Mouse (Mus musculus) embryonic fibroblast, embryonic 13.5 days (primary cell): ENCODE data around the gene Gm4131.

Experiments used
- CTCF ChIP-seq: IDR thresholded peaks from 2 replicates; pipeline ENCODE4 v1.5.1; 2011; ENCODE audit warnings: mild to moderate bottlenecking, control low read depth, low read length, moderate library complexity, borderline replicate concordance; ENCODE audit not compliant: insufficient read depth
- POLR2A ChIP-seq: IDR thresholded peaks from 2 replicates; pipeline ENCODE4 v1.6.1; 2011; ENCODE audit warnings: low read depth, mild to moderate bottlenecking, control low read depth, low read length, moderate library complexity

GRCm38 (mm10) chr14:62546296-62546695, 20.4 kb downstream of the Gm4131 start:
- no peak for TF ChIP-seq POLR2A
- TF ChIP-seq CTCF, result no peak
